17 mouse cellular contexts compared by ENCODE assay signal in genomic region chr4:137657674-137658073, GRCm38 (mm10).
"Had no signal": no experiment of that assay in that cellular context is flagged by ENCODE, and none has a peak within 500 bp of the region (broad histone marks: within the 10 kb centered on the region; RNA-seq: fewer than 3 reads in every experiment).

No protein-coding gene starts in this region.

- H3K4me3 ChIP-seq: lung, embryonic 15.5 days; megakaryocyte, embryonic 14.5 days; midbrain, embryonic 13.5 days; midbrain, embryonic 15.5 days; neural tube, embryonic 12.5 days; stomach, embryonic 15.5 days had no signal

- H3K27ac ChIP-seq: lung, embryonic 15.5 days; macrophage; midbrain, embryonic 13.5 days; midbrain, embryonic 15.5 days; neural tube, embryonic 12.5 days; stomach, embryonic 15.5 days; stomach, postnatal 0 days had no signal

- H3K9ac ChIP-seq: lung, embryonic 15.5 days; midbrain, embryonic 13.5 days; midbrain, embryonic 15.5 days; neural tube, embryonic 12.5 days; stomach, embryonic 15.5 days had no signal

- H3K4me2 ChIP-seq: lung, embryonic 15.5 days; midbrain, embryonic 11.5 days; midbrain, embryonic 13.5 days; midbrain, embryonic 15.5 days; neural tube, embryonic 12.5 days; stomach, embryonic 15.5 days had no signal

- H3K27me3 ChIP-seq: lung, embryonic 15.5 days; midbrain, embryonic 13.5 days; midbrain, embryonic 15.5 days; neural tube, embryonic 12.5 days; stomach, embryonic 15.5 days had no signal

- DNase-seq: lung, adult 2 months; lung, postnatal 14 days; lung, postnatal 36 days; right cerebral cortex, postnatal 14 days; thymus, adult 2 months; thymus, postnatal 25 days; thymus, postnatal 4 days had no signal

- ATAC-seq: lung, postnatal 0 days; midbrain, embryonic 13.5 days; midbrain, embryonic 15.5 days had no signal

- H3K9me3 ChIP-seq: lung, embryonic 15.5 days; megakaryocyte, embryonic 14.5 days; midbrain, embryonic 13.5 days; midbrain, embryonic 15.5 days; neural tube, embryonic 12.5 days; stomach, embryonic 15.5 days had no signal

- H3K4me1 ChIP-seq: stomach, embryonic 15.5 days had no signal
